12 mouse cellular contexts compared by ENCODE assay signal in genomic region chr12:56692536-56692935, GRCm38 (mm10). TPM values are rescaled to one million over a fixed set of nuclear protein-coding genes. Genes with fewer than 3 reads are reported as not detected.
A peak's percentile ranks its signal among the peaks of the same experiment; 100 is the strongest.
DNase-seq lines count a peak whose midpoint lies in the region; ATAC-seq and TF ChIP-seq lines count a peak whose summit lies in the region.
"Had no signal": no experiment of that assay in that cellular context is flagged by ENCODE, and none has a peak within 500 bp of the region (broad histone marks: within the 10 kb centered on the region; RNA-seq: fewer than 3 reads in every experiment).

No protein-coding gene starts in this region.

- no peaks in the 10 kb centered on the region for H3K36me3 ChIP-seq in forebrain, embryonic 10.5 days (replicated peaks)
- H3K36me3 ChIP-seq in forebrain, embryonic 14.5 days (ENCODE audit: control insufficient read depth, insufficient read depth, low read length) = no peaks in the 10 kb centered on the region
- no peaks in the 10 kb centered on the region for H3K36me3 ChIP-seq in kidney, embryonic 15.5 days
- no peaks in the 10 kb centered on the region for H3K36me3 ChIP-seq in E14TG2a.4 (ENCODE audit: insufficient read depth, low read length)
- no peaks in the 10 kb centered on the region for H3K36me3 ChIP-seq in embryonic facial prominence, embryonic 15.5 days
- H3K36me3 ChIP-seq: liver, embryonic 15.5 days had no signal

- no peak for TF ChIP-seq CTCF in E14TG2a.4 (conservative IDR thresholded peaks at IDR 0.05; ENCODE audit: low read length)

- H3K9me3 ChIP-seq in forebrain, embryonic 10.5 days = no peaks in the 10 kb centered on the region
- H3K9me3 ChIP-seq in forebrain, embryonic 14.5 days (replicated peaks; ENCODE audit: control insufficient read depth, low read length) = no peaks in the 10 kb centered on the region
- H3K9me3 ChIP-seq in kidney, embryonic 15.5 days (replicated peaks) = no peaks in the 10 kb centered on the region
- no peaks in the 10 kb centered on the region for H3K9me3 ChIP-seq in E14TG2a.4 (ENCODE audit: low read length)
- no peaks in the 10 kb centered on the region for H3K9me3 ChIP-seq in embryonic facial prominence, embryonic 15.5 days (replicated peaks)
- H3K9me3 ChIP-seq: liver, embryonic 15.5 days had no signal

- peak; percentile 54 for DNase-seq in forebrain, embryonic 10.5 days (ENCODE audit: extremely low spot score, low spot score)
- no peak for DNase-seq in forebrain, embryonic 14.5 days (ENCODE audit: low spot score)
- no peak for DNase-seq in kidney, adult 11 months
- DNase-seq in right cerebral cortex, adult 2 months (ENCODE audit: low spot score in 2 of 2) = no peak
- DNase-seq: kidney, adult 9 months; layer of hippocampus, adult 9-11 months had no signal

- no peak overlapping the region for H3K9ac ChIP-seq in forebrain, embryonic 14.5 days (ENCODE audit: low read length)
- H3K9ac ChIP-seq in kidney, embryonic 15.5 days = no peak overlapping the region
- no peak overlapping the region for H3K9ac ChIP-seq in embryonic facial prominence, embryonic 15.5 days
- H3K9ac ChIP-seq: liver, embryonic 15.5 days had no signal

- peaks cover 100% of the 10 kb centered on the region for H3K27me3 ChIP-seq in forebrain, embryonic 10.5 days (ENCODE audit: poor library complexity, severe bottlenecking)
- H3K27me3 ChIP-seq in forebrain, embryonic 14.5 days (replicated peaks; ENCODE audit: control insufficient read depth, insufficient read depth, low read length) = peaks cover 95% of the 10 kb centered on the region
- H3K27me3 ChIP-seq in kidney, embryonic 15.5 days = peaks cover 100% of the 10 kb centered on the region
- peaks cover 99% of the 10 kb centered on the region for H3K27me3 ChIP-seq in E14TG2a.4 (ENCODE audit: insufficient read depth, low read length)
- peaks cover 100% of the 10 kb centered on the region for H3K27me3 ChIP-seq in embryonic facial prominence, embryonic 15.5 days

- H3K4me2 ChIP-seq in forebrain, embryonic 14.5 days (ENCODE audit: low read length) = no peak overlapping the region
- H3K4me2 ChIP-seq in kidney, embryonic 15.5 days = 0 out of 2 replicates have a peak overlapping the region, but pooled peaks have one; percentile 10
- H3K4me2 ChIP-seq in embryonic facial prominence, embryonic 15.5 days (replicated peaks) = peak overlapping the region; percentile 27; the same call in 1 of the 2 replicates
- H3K4me2 ChIP-seq: liver, embryonic 15.5 days had no signal

- H3K4me1 ChIP-seq in forebrain, embryonic 10.5 days = peaks cover 70% of the 10 kb centered on the region
- no peaks in the 10 kb centered on the region for H3K4me1 ChIP-seq in forebrain, embryonic 14.5 days (ENCODE audit: control insufficient read depth, insufficient read depth, low read length)
- H3K4me1 ChIP-seq in kidney, embryonic 15.5 days = peaks cover 50% of the 10 kb centered on the region
- H3K4me1 ChIP-seq in E14TG2a.4 (replicated peaks; ENCODE audit: low read depth, low read length) = peaks cover 71% of the 10 kb centered on the region
- H3K4me1 ChIP-seq in embryonic facial prominence, embryonic 15.5 days = peaks cover 45% of the 10 kb centered on the region

- WGBS in forebrain, embryonic 10.5 days = under 1% methylated on average over 19 of the region's 19 CpGs
- 2% methylated on average over 19 of the region's 19 CpGs for WGBS in forebrain, embryonic 14.5 days
- WGBS in kidney, embryonic 15.5 days = 6% methylated on average over 19 of the region's 19 CpGs
- WGBS in embryonic facial prominence, embryonic 15.5 days = 14% methylated on average over 19 of the region's 19 CpGs

- ATAC-seq in forebrain, embryonic 14.5 days = no peak
- no peak for ATAC-seq in kidney, embryonic 15.5 days (replicated peaks; ENCODE audit: low FRiP score)
- no peak for ATAC-seq in embryonic facial prominence, embryonic 15.5 days (ENCODE audit: insufficient number of reproducible peaks, low FRiP score, low TSS enrichment, low read depth)
- no peak for ATAC-seq in granulocyte monocyte progenitor cell, adult 5-6 weeks (replicated peaks; ENCODE audit: poor library complexity, severe bottlenecking)

- no peak overlapping the region for H3K27ac ChIP-seq in forebrain, embryonic 10.5 days
- no peak overlapping the region for H3K27ac ChIP-seq in forebrain, embryonic 14.5 days (ENCODE audit: low read depth, low read length)
- H3K27ac ChIP-seq in kidney, embryonic 15.5 days = no peak overlapping the region
- H3K27ac ChIP-seq in embryonic facial prominence, embryonic 15.5 days (replicated peaks) = 0 out of 2 replicates have a peak overlapping the region, but pooled peaks have one; percentile 4
- H3K27ac ChIP-seq: liver, embryonic 15.5 days had no signal

- H3K4me3 ChIP-seq in forebrain, embryonic 10.5 days = no peak overlapping the region
- H3K4me3 ChIP-seq in forebrain, embryonic 14.5 days (ENCODE audit: low read depth, low read length) = no peak overlapping the region
- no peak overlapping the region; the same call in 1 of the 2 replicates for H3K4me3 ChIP-seq in kidney, embryonic 15.5 days (replicated peaks)
- H3K4me3 ChIP-seq in E14TG2a.4 (replicated peaks; ENCODE audit: low read length) = 0 out of 2 replicates have a peak overlapping the region, but pooled peaks have one; percentile 3
- peak overlapping the region; percentile 40 for H3K4me3 ChIP-seq in embryonic facial prominence, embryonic 15.5 days (replicated peaks)
- H3K4me3 ChIP-seq: liver, embryonic 15.5 days had no signal

RNA-seq across cellular contexts. Expression of gene Pax9, which starts 1.0 kb away (rescaled TPM):
- polyA plus RNA-seq in forebrain, embryonic 10.5 days (2016; fragmentation: Nextera tagmentation; extraction: Ambion mirVana) = 1.3 and 1.4 TPM in 2 replicates
- not detected in 2 replicates for polyA plus RNA-seq in forebrain, embryonic 14.5 days (2014; fragmentation: Nextera tagmentation; extraction: Ambion mirVana)
- 0.13 and 0.14 TPM in 2 replicates for polyA plus RNA-seq in kidney, embryonic 15.5 days (2015; fragmentation: Nextera tagmentation; extraction: Ambion mirVana)
- polyA plus RNA-seq in embryonic facial prominence, embryonic 15.5 days (2015; fragmentation: Nextera tagmentation; extraction: Ambion mirVana) = 7.6 and 11.7 TPM in 2 replicates
- total RNA-seq in granulocyte monocyte progenitor cell, adult 5-6 weeks (2014; fragmentation: Nextera tagmentation) = not detected in 2 replicates
- not detected in 2 replicates for total RNA-seq in granulocyte monocyte progenitor cell, adult 5-6 weeks (2017)
- total RNA-seq: common myeloid progenitor, adult 5-6 weeks had no signal

Comparison
In these comparisons a context has a peak if more than half of its experiments do, and no peak if none do; other contexts are left out.
1. H3K4me3 ChIP-seq: peak in E14TG2a.4 (single experiment) and embryonic facial prominence, embryonic 15.5 days (single experiment); none in forebrain, embryonic 10.5 days (single experiment), forebrain, embryonic 14.5 days (single experiment) and kidney, embryonic 15.5 days (single experiment).